Mouse (Mus musculus): ENCODE results near the gene Angptl1. TPM values are rescaled to one million over a fixed set of nuclear protein-coding genes. Genes with fewer than 3 reads are reported as not detected.

The Angptl1 gene
- 1 to 10 TPM in 1 of 26 experiments, not detected in 25; 2.5 TPM for total RNA-seq (2018; cell fraction: chromatin; rRNA removed)
- total RNA-seq (2018; cell fraction: cytosol; rRNA removed) = not detected
- total RNA-seq (2018; cell fraction: nucleus; rRNA removed) = under 1 TPM in 1 of 26 experiments, not detected in 25; 0.23 TPM
- polyA plus RNA-seq (2018) = not detected in 3 replicates

DNA sequence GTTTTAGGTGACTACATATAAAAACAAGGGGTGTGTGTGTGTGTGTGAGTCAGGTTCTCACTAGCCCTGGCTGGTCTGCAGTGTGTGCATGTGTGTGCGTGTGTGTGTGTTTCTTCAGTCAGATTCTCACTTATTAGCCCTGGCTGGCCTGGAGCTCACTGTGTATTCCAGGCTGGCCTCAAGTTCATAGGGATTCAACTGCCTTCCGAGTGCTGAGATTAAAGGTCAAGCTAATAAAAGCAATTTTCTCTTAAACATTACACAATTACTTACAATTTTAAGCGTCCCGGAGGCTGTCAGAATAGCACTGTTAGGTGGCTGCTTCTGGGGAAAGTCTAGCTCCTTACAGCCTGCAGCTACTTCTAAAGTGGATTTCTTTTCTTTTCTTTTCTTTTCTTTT, at the start of gene Angptl1:
Angptl1 (plus strand) TSS at position 386 of the 400 bp plus-strand sequence.
- Histone ChIP-seq H3K4me3 (ENCODE audit: inconsistent target) (no peak within 1 kb of the TSS), H3K27ac (no peak within 1 kb of the TSS), H3K79me2 (ENCODE audit: inconsistent target) (no peaks in the 10 kb centered on the region), H3K36me3 (ENCODE audit: inconsistent target) (no peaks in the 10 kb centered on the region)
- WGBS (ENCODE audit: missing documents) = 97% methylated on average over 4 of the region's 4 CpGs

DNA sequence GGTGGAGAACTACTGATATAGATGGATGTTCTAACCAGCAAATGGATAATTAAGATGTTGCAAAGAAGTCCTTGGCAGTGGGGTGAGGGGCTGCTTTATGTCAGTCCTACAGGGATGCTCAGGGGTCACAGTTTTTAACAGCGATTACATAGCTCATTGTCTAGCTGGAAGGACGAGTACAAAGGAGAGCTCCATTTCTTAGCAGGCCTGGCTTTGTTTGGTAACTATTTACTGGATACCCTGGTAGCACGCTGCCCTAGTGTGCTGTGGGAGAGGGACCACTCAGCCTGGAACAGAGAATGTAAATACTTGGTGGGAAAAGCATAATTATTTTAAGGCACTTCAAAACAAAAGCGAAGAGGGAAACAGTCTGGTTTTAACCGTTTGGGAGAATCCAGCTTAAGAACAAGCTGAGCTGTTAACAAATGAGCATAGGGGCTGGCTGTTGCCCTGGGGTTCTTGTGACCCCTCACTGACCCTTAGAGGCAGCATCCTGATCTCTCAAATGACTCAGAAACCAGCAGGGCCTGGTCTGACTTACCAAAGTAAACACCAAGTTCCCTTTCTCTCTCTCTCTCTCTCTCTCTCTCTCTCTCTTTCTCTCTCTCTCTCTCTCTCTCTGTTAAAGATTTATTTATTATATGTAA, 48.4 kb upstream of the Angptl1 start:
- Histone ChIP-seq H3K27ac (no peak overlapping the region), H3K36me3 (ENCODE audit: inconsistent target) (no peaks in the 10 kb centered on the region), H3K79me2 (ENCODE audit: inconsistent target) (no peaks in the 10 kb centered on the region), H3K4me3 (ENCODE audit: inconsistent target) (no peak overlapping the region)
- 82% methylated on average over 5 of the region's 5 CpGs for WGBS (ENCODE audit: missing documents)

DNA sequence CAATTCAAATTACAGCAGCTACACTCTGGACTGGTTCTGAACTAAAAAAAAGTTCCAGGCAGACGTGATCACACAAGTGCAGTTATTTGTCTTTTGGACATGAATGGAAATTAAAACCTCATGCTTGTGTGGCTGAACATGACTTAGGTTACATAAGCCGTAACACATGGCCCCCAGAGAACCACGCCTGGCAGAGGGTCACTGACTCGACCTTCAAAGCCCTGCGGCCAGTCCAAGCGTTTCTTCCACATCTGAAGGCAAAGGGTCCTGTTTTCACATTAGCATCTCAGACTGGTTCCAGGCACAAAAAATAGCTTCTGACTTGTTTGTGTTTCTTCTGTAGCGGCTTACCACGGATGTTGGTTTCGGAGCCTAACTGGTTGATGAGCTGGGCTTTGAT, 42.1 kb upstream of the Angptl1 start:
- H3K27ac ChIP-seq = no peak overlapping the region
- no peak overlapping the region for H3K4me3 ChIP-seq (ENCODE audit: inconsistent target)
- WGBS (ENCODE audit: missing documents) = 89% methylated on average over 9 of the region's 9 CpGs
- H3K36me3 ChIP-seq (ENCODE audit: inconsistent target) = no peaks in the 10 kb centered on the region
- H3K79me2 ChIP-seq (ENCODE audit: inconsistent target) = no peaks in the 10 kb centered on the region

DNA sequence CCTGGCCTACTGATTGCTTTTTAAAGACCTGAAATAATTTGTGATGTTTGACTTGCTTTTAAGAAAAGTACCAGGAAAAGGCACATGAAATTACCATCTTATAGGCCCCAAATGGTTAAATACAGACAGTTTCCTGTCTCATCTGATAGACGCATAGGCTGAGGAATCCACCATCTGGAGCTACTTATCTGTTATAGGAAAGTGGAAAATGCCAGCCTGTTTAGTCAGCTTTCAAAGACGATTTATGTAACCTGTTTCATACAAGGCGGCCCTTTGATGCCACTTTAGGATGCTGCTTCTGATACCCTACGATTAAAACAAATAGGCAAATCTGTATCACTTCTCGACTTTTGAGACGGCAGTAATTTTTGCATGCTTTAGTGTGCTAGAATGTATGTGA, 37.1 kb upstream of the Angptl1 start:
- Histone ChIP-seq H3K27ac (no peak overlapping the region), H3K4me3 (ENCODE audit: inconsistent target) (no peak overlapping the region), H3K79me2 (ENCODE audit: inconsistent target) (no peaks in the 10 kb centered on the region), H3K36me3 (ENCODE audit: inconsistent target) (no peaks in the 10 kb centered on the region)
- WGBS (ENCODE audit: missing documents) = 92% methylated on average over 6 of the region's 6 CpGs

DNA sequence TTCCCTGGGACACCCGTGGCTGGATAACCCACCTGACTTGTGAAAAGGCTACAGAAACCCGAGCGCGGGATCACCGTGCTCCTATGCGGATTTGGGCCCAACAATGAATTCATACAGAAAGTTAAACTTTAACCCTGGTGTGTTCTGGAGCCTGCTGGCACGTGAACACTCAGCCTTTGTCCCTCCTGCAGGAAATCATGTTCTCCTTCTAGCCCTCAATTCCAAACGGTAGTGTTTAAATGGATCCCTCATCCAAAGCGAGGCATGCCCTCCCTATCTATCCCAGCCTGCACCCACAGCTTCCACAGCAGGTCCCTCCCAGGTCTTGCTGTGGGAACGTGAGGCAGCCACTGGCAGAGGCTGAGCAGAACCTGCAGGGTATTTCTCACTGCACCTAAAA, 30.0 kb upstream of the Angptl1 start:
- H3K4me3 ChIP-seq (ENCODE audit: inconsistent target) = no peak overlapping the region
- H3K79me2 ChIP-seq (ENCODE audit: inconsistent target) = no peaks in the 10 kb centered on the region
- 93% methylated on average over 9 of the region's 10 CpGs for WGBS (ENCODE audit: missing documents)
- no peaks in the 10 kb centered on the region for H3K36me3 ChIP-seq (ENCODE audit: inconsistent target)
- no peak overlapping the region for H3K27ac ChIP-seq

DNA sequence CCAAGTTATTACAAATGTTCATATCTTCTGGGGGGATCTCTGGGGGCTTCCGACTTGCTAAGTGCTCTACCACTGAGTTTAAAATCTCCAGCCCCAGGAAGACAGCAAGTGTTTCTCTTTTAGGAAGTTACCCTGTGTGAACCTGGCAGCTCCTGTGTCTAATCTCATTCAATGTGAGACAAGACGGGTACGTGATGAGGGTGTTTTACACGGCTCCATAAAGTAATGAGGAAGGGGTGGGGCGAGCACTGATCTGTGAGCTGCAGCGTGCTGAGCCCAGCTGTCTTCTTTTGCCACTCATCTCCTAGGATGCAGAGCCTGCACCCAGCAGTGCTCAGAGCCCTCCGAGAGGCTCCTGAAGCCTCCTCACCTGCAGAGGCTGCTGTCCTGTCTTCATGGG, 26.4 kb upstream of the Angptl1 start:
- Histone ChIP-seq H3K79me2 (ENCODE audit: inconsistent target) (no peaks in the 10 kb centered on the region), H3K27ac (no peak overlapping the region), H3K36me3 (ENCODE audit: inconsistent target) (no peaks in the 10 kb centered on the region), H3K4me3 (ENCODE audit: inconsistent target) (no peak overlapping the region)
- WGBS (ENCODE audit: missing documents) = 93% methylated on average over 7 of the region's 7 CpGs

DNA sequence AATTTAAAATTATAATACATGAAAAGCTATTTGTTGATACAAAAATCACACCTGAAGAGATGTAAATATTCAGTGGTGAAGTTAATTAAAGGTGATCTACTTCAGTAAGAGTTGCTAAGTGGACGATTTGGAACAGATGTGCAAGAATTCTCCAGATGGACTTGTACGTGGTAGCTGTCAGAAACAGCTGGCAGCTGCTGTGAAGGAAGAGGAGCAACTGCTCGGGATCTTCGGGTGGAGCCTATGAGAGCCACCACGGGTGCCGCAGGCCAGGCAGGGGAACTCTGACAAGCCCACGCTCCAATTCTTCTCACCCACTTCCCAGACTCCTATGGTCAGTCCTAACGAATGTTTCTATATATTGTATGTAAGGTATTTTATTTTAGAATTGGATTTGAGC, 25.6 kb upstream of the Angptl1 start:
- WGBS (ENCODE audit: missing documents) = 92% methylated on average over 8 of the region's 8 CpGs
- Histone ChIP-seq H3K79me2 (ENCODE audit: inconsistent target) (no peaks in the 10 kb centered on the region), H3K36me3 (ENCODE audit: inconsistent target) (no peaks in the 10 kb centered on the region)

DNA sequence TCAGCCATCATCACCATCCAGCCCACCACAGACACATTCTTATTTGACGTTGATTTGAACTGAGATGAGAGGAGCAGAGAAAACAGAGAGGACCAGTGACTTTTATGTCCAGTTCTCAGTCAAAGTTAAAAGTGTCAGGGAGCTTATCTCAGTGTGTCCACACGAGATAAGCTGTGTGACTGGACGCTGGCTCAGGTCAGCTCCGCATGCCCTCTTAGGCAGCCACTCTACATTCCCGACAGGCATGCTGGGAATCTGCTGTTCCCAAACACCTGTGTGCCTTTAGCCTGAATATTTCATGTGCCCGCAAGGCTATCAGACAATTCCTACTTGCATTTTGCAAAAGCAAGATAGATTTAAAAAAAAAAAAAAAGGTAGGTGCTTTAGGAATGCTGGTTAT, 24.9 kb upstream of the Angptl1 start:
- Histone ChIP-seq H3K79me2 (ENCODE audit: inconsistent target) (no peaks in the 10 kb centered on the region), H3K4me3 (ENCODE audit: inconsistent target) (no peak overlapping the region), H3K36me3 (ENCODE audit: inconsistent target) (no peaks in the 10 kb centered on the region), H3K27ac (no peak overlapping the region)
- WGBS (ENCODE audit: missing documents) = 97% methylated on average over 6 of the region's 6 CpGs

More for the DNA sequence above, 25.6 kb upstream of the Angptl1 start:
- Histone ChIP-seq H3K27ac (no peak overlapping the region), H3K4me3 (ENCODE audit: inconsistent target) (no peak overlapping the region)

DNA sequence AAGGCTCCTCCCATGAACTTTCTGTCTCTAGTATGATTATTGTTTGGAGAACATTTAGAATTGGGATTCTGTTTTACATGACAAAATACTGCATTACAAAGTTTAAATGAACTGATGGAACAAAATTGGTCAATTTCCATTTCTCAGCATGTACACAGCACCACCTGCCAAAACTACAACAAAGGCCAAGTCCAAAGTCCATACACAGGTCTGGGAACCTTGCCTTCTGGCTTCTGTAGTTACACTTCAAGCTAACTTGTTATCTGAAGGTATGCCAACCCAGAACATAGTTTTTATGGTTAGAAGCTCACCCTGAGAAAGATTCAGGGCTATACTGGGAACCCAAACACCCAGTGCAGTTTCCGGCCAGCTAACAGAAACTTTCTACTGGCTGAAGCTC, 19.1 kb upstream of the Angptl1 start:
- no peak overlapping the region for H3K27ac ChIP-seq
- no peak overlapping the region for H3K4me3 ChIP-seq (ENCODE audit: inconsistent target)
- 89% methylated on average over 1 of the region's 1 CpGs for WGBS (ENCODE audit: missing documents)
- no peaks in the 10 kb centered on the region for H3K79me2 ChIP-seq (ENCODE audit: inconsistent target)
- H3K36me3 ChIP-seq (ENCODE audit: inconsistent target) = no peaks in the 10 kb centered on the region

DNA sequence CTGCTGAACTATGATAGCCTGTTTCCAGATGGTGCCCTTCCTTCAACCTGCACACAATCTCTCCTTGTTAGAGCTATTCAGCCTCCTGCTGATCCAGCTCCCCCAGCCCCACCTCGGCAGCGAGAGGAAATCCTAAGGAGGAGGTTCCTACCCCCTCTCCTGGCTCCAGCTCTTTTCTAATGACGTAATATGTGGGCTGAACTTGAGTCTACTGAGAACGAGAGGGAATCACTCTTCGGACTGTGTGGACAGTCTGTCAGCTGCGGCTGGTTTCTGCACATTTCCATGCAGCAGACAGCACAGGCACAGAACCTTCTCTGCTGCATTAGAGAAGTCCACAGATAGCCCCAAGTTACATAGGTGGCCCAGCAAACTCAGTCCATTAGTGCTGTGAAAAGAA, 333 bp downstream of the Angptl1 start:
- 88% methylated on average over 6 of the region's 6 CpGs for WGBS (ENCODE audit: missing documents)
- Histone ChIP-seq H3K79me2 (ENCODE audit: inconsistent target) (no peaks in the 10 kb centered on the region), H3K27ac (no peak overlapping the region), H3K4me3 (ENCODE audit: inconsistent target) (no peak overlapping the region), H3K36me3 (ENCODE audit: inconsistent target) (no peaks in the 10 kb centered on the region)

DNA sequence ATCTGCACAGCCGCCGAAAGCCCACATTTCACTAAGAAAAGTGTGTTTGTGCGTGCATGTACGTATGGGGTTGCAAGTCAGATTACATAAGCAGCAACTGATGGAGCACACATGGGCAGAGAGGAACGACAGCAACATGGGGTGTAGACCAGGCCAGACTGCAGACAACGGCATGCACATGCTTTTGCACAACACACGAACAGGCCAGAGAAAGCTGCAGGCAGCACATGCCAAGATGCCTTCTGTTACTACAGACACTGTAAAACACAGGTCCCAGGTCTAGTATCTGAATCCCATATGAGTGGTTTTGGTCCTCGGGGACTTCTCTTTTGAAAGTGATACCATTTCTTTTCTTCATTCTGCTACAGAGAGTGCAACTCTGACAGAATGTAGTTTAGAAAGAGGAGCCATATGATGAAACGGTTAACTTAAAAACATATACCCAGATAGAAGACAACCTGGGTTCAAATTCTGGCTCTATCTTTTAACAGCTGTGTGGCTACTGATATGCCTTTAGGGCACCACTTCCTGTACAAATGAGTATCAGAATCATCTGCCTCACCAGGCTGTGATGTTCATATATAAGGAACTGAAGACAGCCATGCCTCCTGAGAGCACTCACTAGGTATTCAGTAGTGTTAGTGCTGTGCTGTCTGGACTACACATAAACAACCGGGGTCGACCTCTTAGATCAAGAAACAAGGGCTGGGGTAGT, 3.4 kb downstream of the Angptl1 start:
- no peaks in the 10 kb centered on the region for H3K79me2 ChIP-seq (ENCODE audit: inconsistent target)
- no peak overlapping the region for H3K27ac ChIP-seq
- no peaks in the 10 kb centered on the region for H3K36me3 ChIP-seq (ENCODE audit: inconsistent target)
- 76% methylated on average over 11 of the region's 11 CpGs for WGBS (ENCODE audit: missing documents)
- no peak overlapping the region for H3K4me3 ChIP-seq (ENCODE audit: inconsistent target)

DNA sequence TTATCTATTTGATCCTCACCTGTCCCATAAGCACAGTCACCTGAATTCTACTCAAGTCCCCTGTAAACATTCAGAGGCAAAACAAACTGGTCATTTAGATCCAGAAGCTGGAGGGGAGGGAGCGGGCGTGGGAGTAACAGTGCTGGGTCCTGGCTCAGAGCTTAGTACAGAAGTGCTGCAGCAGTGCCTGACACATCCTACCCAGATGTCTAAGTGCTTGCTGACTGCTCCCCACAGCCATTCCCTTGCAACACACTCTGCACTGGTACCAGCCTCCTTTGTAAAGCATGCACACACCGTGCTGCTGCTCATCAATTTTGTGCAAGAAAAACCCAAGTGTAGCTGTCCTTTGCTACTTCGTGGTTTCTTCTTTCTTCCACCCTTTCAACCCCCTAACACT, 8.7 kb downstream of the Angptl1 start:
- H3K36me3 ChIP-seq (ENCODE audit: inconsistent target) = no peaks in the 10 kb centered on the region
- H3K4me3 ChIP-seq (ENCODE audit: inconsistent target) = no peak overlapping the region
- no peaks in the 10 kb centered on the region for H3K79me2 ChIP-seq (ENCODE audit: inconsistent target)
- 94% methylated on average over 4 of the region's 4 CpGs for WGBS (ENCODE audit: missing documents)
- H3K27ac ChIP-seq = no peak overlapping the region

DNA sequence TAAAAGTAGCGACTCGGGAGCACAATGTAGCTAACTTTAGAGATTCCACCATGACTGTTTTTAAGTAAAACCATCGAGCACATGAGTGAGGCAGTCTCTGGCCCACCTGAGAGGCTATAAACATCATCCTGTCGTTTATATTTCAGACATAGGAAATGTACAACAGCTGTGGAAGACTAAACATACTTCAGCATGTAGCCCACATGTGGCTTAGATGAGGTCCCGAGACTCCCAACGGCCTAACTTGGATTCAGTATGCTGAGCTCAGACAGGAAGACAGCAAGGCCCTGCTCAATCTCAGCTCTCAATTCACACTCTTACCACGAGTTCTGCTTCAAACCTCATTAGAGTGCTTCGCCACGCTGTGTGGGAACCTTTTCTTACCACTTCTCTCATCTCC, 14.0 kb downstream of the Angptl1 start:
- H3K79me2 ChIP-seq (ENCODE audit: inconsistent target) = no peaks in the 10 kb centered on the region
- no peak overlapping the region for H3K4me3 ChIP-seq (ENCODE audit: inconsistent target)
- WGBS (ENCODE audit: missing documents) = 74% methylated on average over 9 of the region's 9 CpGs
- H3K27ac ChIP-seq = no peak overlapping the region
- H3K36me3 ChIP-seq (ENCODE audit: inconsistent target) = no peaks in the 10 kb centered on the region

DNA sequence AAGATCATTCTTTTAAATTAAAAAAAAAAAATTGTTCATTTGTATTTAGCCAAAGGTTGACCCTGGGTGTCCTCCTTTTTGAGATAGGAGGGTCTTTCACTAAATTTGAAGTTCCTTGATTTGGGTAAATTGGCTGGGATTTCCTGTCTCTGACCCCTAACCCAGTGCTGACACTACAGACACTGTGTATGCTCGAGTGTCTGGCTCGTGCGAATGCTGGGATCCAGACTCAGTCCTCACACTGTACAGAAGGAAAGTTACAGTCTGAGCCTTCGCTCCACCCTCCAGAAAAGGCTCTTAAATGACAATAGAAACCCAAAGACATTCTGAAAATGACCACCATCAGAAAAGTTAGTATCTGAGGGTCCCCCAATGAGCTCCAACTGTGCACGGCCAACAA, 14.5 kb downstream of the Angptl1 start:
- Histone ChIP-seq H3K79me2 (ENCODE audit: inconsistent target) (no peaks in the 10 kb centered on the region), H3K27ac (no peak overlapping the region), H3K36me3 (ENCODE audit: inconsistent target) (no peaks in the 10 kb centered on the region), H3K4me3 (ENCODE audit: inconsistent target) (no peak overlapping the region)
- WGBS (ENCODE audit: missing documents) = 96% methylated on average over 5 of the region's 5 CpGs

DNA sequence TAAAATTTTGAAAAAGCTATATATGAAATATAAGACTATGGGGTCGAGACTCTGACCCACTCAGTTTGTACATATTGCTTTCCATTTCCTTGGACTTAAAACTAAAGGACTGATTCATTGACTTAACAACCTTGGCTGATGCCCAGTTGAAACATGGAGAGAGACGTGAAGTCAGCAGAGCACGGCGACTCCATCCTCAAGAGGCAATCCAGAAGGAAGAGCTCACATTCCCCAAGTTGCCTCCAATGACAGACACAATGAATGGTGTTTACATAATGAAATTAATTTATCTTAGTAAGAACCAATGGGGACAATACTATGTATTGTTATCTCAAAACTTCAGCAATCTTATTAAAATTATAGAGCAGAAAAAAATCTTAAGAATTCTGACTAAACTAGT, 16.2 kb downstream of the Angptl1 start:
- H3K79me2 ChIP-seq (ENCODE audit: inconsistent target) = no peaks in the 10 kb centered on the region
- H3K36me3 ChIP-seq (ENCODE audit: inconsistent target) = no peaks in the 10 kb centered on the region
- H3K27ac ChIP-seq = no peak overlapping the region
- no peak overlapping the region for H3K4me3 ChIP-seq (ENCODE audit: inconsistent target)
- 93% methylated on average over 4 of the region's 4 CpGs for WGBS (ENCODE audit: missing documents)

Measured in macrophage (primary cell).